Mouse (Mus musculus): ENCODE results near the gene Ptk7. TPM values are rescaled to one million over a fixed set of nuclear protein-coding genes. Genes with fewer than 3 reads are reported as not detected.

Ptk7 gene
- polyA plus RNA-seq, 1 experiment: 11.9 TPM

DNA sequence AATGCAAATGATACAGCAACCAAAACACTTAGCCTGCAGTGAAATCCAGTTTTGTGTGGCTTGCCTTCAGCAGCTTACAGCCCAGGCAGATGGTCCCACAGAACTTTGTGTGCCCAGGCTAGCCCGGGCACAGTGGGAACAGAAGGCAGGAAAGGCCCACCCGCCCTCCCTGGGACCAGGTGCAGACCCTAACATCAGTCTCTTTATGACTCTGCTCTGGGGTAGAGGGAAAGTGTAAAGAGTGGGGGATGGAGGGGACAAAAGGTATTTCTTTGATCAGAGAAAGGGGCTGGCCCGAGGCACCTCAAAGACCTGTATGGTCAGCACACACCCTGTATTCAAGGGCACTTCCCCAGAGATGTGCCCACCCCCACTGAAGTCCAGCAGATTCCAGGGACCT, 16.1 kb downstream of the Ptk7 start:
- TF ChIP-seq POLR2A (IDR thresholded peaks at IDR 0.05; ENCODE audit: control insufficient read depth, extremely low read depth, insufficient read depth, low read length, poor library complexity) (no peak), CTCF (IDR thresholded peaks at IDR 0.05; ENCODE audit: borderline replicate concordance, control insufficient read depth, extremely low read depth, insufficient read depth, low read length, poor library complexity) (no peak)
- 85% methylated on average over 3 of the region's 3 CpGs for WGBS
- Histone ChIP-seq H3K4me3 (ENCODE audit: control insufficient read depth, insufficient read depth, low read length) (no peak overlapping the region), H3K36me3 (ENCODE audit: control insufficient read depth, insufficient read depth, low read length) (no peaks in the 10 kb centered on the region), H3K27ac (ENCODE audit: control insufficient read depth, insufficient read depth, low read length) (no peak overlapping the region), H3K27me3 (ENCODE audit: control insufficient read depth, insufficient read depth, low read length) (no peaks in the 10 kb centered on the region), H3K4me1 (replicated peaks; ENCODE audit: control insufficient read depth, insufficient read depth, low read length) (peaks cover 3% of the 10 kb centered on the region; the same call in 1 of the 2 replicates)
- no peak for DNase-seq

DNA sequence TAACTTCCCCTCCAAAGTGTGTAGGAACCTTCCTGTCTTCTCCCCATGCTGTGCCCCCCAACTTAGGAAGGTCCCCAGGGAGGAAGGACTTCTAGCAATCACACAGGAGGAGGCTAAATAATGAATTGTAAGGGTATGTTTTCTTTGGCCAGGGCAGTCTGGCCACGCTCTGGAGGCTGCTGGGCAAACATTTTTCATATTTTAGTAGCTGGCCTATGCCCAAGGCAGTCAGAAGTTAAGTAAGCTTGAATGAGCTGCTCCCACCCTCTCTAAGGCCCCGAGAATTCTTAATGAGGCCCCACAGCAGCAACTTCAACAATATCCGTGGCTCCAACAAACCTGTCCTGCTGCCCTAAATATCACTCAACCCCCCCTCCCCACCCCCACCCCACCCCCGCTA, 16.5 kb downstream of the Ptk7 start:
- no peak overlapping the region; the same call in 1 of the 2 replicates for H3K27ac ChIP-seq (ENCODE audit: control insufficient read depth, insufficient read depth, low read length)
- H3K27me3 ChIP-seq (ENCODE audit: control insufficient read depth, insufficient read depth, low read length): no peaks in the 10 kb centered on the region
- no peak for TF ChIP-seq POLR2A (IDR thresholded peaks at IDR 0.05; ENCODE audit: control insufficient read depth, extremely low read depth, insufficient read depth, low read length, poor library complexity)
- TF ChIP-seq CTCF (IDR thresholded peaks at IDR 0.05; ENCODE audit: borderline replicate concordance, control insufficient read depth, extremely low read depth, insufficient read depth, low read length, poor library complexity): no peak
- 87% methylated on average over 4 of the region's 4 CpGs for WGBS
- no peaks in the 10 kb centered on the region for H3K36me3 ChIP-seq (ENCODE audit: control insufficient read depth, insufficient read depth, low read length)
- no peak for DNase-seq
- peaks cover 3% of the 10 kb centered on the region; the same call in 1 of the 2 replicates for H3K4me1 ChIP-seq (replicated peaks; ENCODE audit: control insufficient read depth, insufficient read depth, low read length)
- no peak overlapping the region for H3K4me3 ChIP-seq (ENCODE audit: control insufficient read depth, insufficient read depth, low read length)

DNA sequence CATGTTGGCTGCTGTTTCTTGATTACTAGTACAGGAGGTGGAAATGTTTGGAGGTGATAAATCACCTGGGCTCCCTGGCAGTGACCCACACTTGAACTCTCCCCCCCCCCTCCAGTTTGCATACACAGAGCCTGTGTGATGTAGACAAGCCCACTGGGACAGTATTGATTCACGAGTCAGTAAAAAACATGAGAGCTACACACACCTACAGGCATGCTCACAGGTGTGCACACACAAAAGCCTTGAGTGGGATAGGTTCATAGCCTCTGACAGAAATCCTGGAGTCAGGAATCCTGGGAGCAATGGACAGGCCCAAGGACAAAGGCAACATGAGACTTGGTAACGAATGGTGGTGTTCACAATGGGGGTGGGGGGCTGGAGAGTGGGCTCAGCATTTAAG, 17.1 kb downstream of the Ptk7 start:
- TF ChIP-seq CTCF (IDR thresholded peaks at IDR 0.05; ENCODE audit: borderline replicate concordance, control insufficient read depth, extremely low read depth, insufficient read depth, low read length, poor library complexity) (no peak), POLR2A (IDR thresholded peaks at IDR 0.05; ENCODE audit: control insufficient read depth, extremely low read depth, insufficient read depth, low read length, poor library complexity) (no peak)
- H3K36me3 ChIP-seq (ENCODE audit: control insufficient read depth, insufficient read depth, low read length): no peaks in the 10 kb centered on the region
- H3K4me3 ChIP-seq (ENCODE audit: control insufficient read depth, insufficient read depth, low read length): no peak overlapping the region
- no peak overlapping the region for H3K27ac ChIP-seq (ENCODE audit: control insufficient read depth, insufficient read depth, low read length)
- 87% methylated on average over 2 of the region's 2 CpGs for WGBS
- DNase-seq: no peak
- peaks cover 3% of the 10 kb centered on the region; the same call in 1 of the 2 replicates for H3K4me1 ChIP-seq (replicated peaks; ENCODE audit: control insufficient read depth, insufficient read depth, low read length)
- H3K27me3 ChIP-seq (ENCODE audit: control insufficient read depth, insufficient read depth, low read length): no peaks in the 10 kb centered on the region

DNA sequence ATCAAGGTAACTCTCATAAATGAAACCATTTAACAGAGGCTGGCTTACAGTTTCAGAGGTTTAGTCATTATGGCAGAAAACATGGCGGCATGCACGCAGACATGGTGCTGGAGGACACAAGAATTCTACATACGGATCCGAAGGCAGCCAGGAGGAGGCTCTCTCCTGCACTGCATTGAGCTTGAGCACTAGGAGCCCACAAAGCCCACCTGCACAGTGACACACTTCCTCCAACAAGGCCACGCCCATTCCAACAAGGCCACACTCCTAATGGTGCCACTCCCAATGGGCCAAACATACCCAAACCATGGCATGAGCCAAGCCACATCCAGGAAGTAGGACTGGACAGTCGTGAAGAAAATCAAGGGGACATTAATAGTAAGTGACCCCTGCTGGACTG, 18.0 kb downstream of the Ptk7 start:
- no peaks in the 10 kb centered on the region for H3K36me3 ChIP-seq (ENCODE audit: control insufficient read depth, insufficient read depth, low read length)
- WGBS: 97% methylated on average over 6 of the region's 6 CpGs
- no peak for DNase-seq
- peaks cover 3% of the 10 kb centered on the region; the same call in 1 of the 2 replicates for H3K4me1 ChIP-seq (replicated peaks; ENCODE audit: control insufficient read depth, insufficient read depth, low read length)
- H3K27me3 ChIP-seq (ENCODE audit: control insufficient read depth, insufficient read depth, low read length): no peaks in the 10 kb centered on the region
- TF ChIP-seq CTCF (IDR thresholded peaks at IDR 0.05; ENCODE audit: borderline replicate concordance, control insufficient read depth, extremely low read depth, insufficient read depth, low read length, poor library complexity) (no peak), POLR2A (IDR thresholded peaks at IDR 0.05; ENCODE audit: control insufficient read depth, extremely low read depth, insufficient read depth, low read length, poor library complexity) (no peak)
- H3K4me3 ChIP-seq (ENCODE audit: control insufficient read depth, insufficient read depth, low read length): no peak overlapping the region
- no peak overlapping the region for H3K27ac ChIP-seq (ENCODE audit: control insufficient read depth, insufficient read depth, low read length)

DNA sequence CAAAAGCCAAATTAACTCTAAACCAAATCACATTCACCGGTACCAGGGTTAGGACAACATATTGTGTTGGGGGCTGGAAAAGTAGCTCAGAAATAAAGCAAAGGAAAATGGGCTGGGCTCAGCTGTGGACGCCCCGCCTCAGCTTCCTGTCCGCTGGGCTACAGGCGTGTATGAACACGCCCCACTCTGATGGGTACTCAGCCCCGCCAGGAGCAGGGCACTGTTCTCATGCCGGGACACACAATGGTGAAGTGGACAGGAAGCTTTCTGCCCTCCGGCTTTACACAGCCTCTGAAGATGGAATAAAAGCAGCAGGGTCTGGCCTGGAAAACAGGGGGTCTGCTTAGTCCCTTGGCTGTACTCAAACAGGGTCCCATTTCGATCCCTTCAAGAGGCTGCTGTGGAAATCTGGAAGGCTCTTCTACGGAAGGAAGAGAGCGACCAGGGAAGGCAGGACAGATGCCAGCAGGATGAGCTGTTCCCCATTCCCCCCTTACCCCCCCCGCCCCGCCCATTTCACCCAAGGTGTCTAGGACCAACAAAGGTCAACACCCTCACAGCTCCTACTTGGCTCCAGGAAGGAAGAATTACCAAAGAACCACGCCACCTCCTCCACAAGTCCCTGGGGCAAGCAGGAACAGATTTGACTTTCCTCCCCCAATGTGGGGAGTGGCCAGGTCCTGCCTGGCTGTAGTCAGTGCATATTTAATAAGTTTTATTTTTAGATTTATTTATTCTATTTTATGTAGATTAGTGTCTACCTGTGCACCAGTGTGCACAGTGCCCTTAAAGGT, 19.4 kb downstream of the Ptk7 start:
- WGBS: 64% methylated on average over 15 of the region's 15 CpGs
- no peaks in the 10 kb centered on the region for H3K27me3 ChIP-seq (ENCODE audit: control insufficient read depth, insufficient read depth, low read length)
- peaks cover 3% of the 10 kb centered on the region; the same call in 1 of the 2 replicates for H3K4me1 ChIP-seq (replicated peaks; ENCODE audit: control insufficient read depth, insufficient read depth, low read length)
- TF ChIP-seq POLR2A (IDR thresholded peaks at IDR 0.05; ENCODE audit: control insufficient read depth, extremely low read depth, insufficient read depth, low read length, poor library complexity) (no peak), CTCF (IDR thresholded peaks at IDR 0.05; ENCODE audit: borderline replicate concordance, control insufficient read depth, extremely low read depth, insufficient read depth, low read length, poor library complexity) (no peak)
- H3K36me3 ChIP-seq (ENCODE audit: control insufficient read depth, insufficient read depth, low read length): no peaks in the 10 kb centered on the region
- no peak overlapping the region for H3K27ac ChIP-seq (ENCODE audit: control insufficient read depth, insufficient read depth, low read length)
- H3K4me3 ChIP-seq (ENCODE audit: control insufficient read depth, insufficient read depth, low read length): no peak overlapping the region
- no peak for DNase-seq

DNA sequence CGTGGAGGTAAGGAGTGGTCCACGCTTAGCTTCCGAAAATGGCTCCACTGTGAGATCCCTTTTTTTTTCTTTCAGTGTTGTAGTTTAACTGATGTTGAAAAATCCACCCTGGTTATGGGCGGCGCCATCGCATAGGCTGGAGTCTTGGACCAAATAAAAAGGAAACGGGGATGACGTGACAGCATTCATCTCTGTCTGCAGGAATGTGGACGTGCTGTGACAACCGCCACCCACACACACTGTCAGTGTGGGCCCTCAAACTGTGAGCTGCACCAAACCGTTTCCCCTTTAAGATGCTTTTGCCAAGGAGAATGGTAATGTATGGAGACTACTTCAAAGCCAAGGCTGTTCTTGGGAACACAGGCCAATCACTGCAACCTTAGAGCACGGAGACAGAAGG, 23.3 kb downstream of the Ptk7 start:
- no peak for DNase-seq
- 95% methylated on average over 12 of the region's 12 CpGs for WGBS
- Histone ChIP-seq H3K27ac (ENCODE audit: control insufficient read depth, insufficient read depth, low read length) (no peak overlapping the region), H3K27me3 (ENCODE audit: control insufficient read depth, insufficient read depth, low read length) (no peaks in the 10 kb centered on the region), H3K4me3 (ENCODE audit: control insufficient read depth, insufficient read depth, low read length) (no peak overlapping the region), H3K36me3 (ENCODE audit: control insufficient read depth, insufficient read depth, low read length) (no peaks in the 10 kb centered on the region), H3K4me1 (replicated peaks; ENCODE audit: control insufficient read depth, insufficient read depth, low read length) (peaks cover 3% of the 10 kb centered on the region; the same call in 1 of the 2 replicates)
- TF ChIP-seq POLR2A (IDR thresholded peaks at IDR 0.05; ENCODE audit: control insufficient read depth, extremely low read depth, insufficient read depth, low read length, poor library complexity) (no peak), CTCF (IDR thresholded peaks at IDR 0.05; ENCODE audit: borderline replicate concordance, control insufficient read depth, extremely low read depth, insufficient read depth, low read length, poor library complexity) (no peak)
